14 mouse cellular contexts compared by ENCODE assay signal in genomic region chr3:108406306-108406885, GRCm38 (mm10). TPM values are rescaled to one million over a fixed set of nuclear protein-coding genes. Genes with fewer than 3 reads are reported as not detected.
A peak's percentile ranks its signal among the peaks of the same experiment; 100 is the strongest.
DNase-seq lines count a peak whose midpoint lies in the region; ATAC-seq lines count a peak whose summit lies in the region.
"Had no signal": no experiment of that assay in that cellular context is flagged by ENCODE, and none has a peak within 500 bp of the region (broad histone marks: within the 10 kb centered on the region; RNA-seq: fewer than 3 reads in every experiment).

No protein-coding gene starts in this region.

- peak; percentile 58 for DNase-seq in retina, postnatal 1 day
- DNase-seq in retina, embryonic 14.5 days (ENCODE audit: low spot score): no peak
- DNase-seq in right cerebral cortex, postnatal 25 days: peak; percentile 61
- DNase-seq: adrenal gland, adult 2 months; cerebellum, adult 11 months; gastrocnemius, postnatal 25 days; lung, adult 18-20 months; thymus, postnatal 25 days had no signal

- H3K4me3 ChIP-seq in forebrain, embryonic 12.5 days (replicated peaks): no peak overlapping the region
- H3K4me3 ChIP-seq in hindbrain, embryonic 16.5 days (ENCODE audit: low read length): no peak overlapping the region
- H3K4me3 ChIP-seq in liver, embryonic 12.5 days: no peak overlapping the region
- H3K4me3 ChIP-seq: embryonic facial prominence, embryonic 15.5 days had no signal

- peaks cover 71% of the 10 kb centered on the region for H3K36me3 ChIP-seq in forebrain, embryonic 12.5 days (replicated peaks)
- peaks cover 29% of the 10 kb centered on the region for H3K36me3 ChIP-seq in hindbrain, embryonic 16.5 days (ENCODE audit: control insufficient read depth, insufficient read depth, low read length)
- no peaks in the 10 kb centered on the region for H3K36me3 ChIP-seq in liver, embryonic 12.5 days

- H3K27me3 ChIP-seq in forebrain, embryonic 12.5 days: no peaks in the 10 kb centered on the region
- H3K27me3 ChIP-seq in hindbrain, embryonic 16.5 days (replicated peaks; ENCODE audit: control insufficient read depth, insufficient read depth, low read length): no peaks in the 10 kb centered on the region
- peaks cover 39% of the 10 kb centered on the region for H3K27me3 ChIP-seq in liver, embryonic 12.5 days (replicated peaks)
- H3K27me3 ChIP-seq: embryonic facial prominence, embryonic 15.5 days had no signal

- peak overlapping the region; percentile 46; the same call in 1 of the 2 replicates for H3K9ac ChIP-seq in forebrain, embryonic 12.5 days
- no peak overlapping the region for H3K9ac ChIP-seq in hindbrain, embryonic 16.5 days (ENCODE audit: low read depth, low read length)
- H3K9ac ChIP-seq in liver, embryonic 12.5 days: no peak overlapping the region
- H3K9ac ChIP-seq: embryonic facial prominence, embryonic 15.5 days had no signal

- no peaks in the 10 kb centered on the region for H3K9me3 ChIP-seq in forebrain, embryonic 12.5 days
- H3K9me3 ChIP-seq in hindbrain, embryonic 16.5 days (ENCODE audit: control insufficient read depth, low read length): no peaks in the 10 kb centered on the region
- H3K9me3 ChIP-seq in liver, embryonic 12.5 days (replicated peaks): no peaks in the 10 kb centered on the region
- H3K9me3 ChIP-seq: embryonic facial prominence, embryonic 15.5 days had no signal

- peak overlapping the region; percentile 89 for H3K27ac ChIP-seq in forebrain, embryonic 12.5 days
- peak overlapping the region; percentile 70 for H3K27ac ChIP-seq in hindbrain, embryonic 16.5 days (ENCODE audit: low read depth, low read length)
- H3K27ac ChIP-seq in liver, embryonic 12.5 days: no peak overlapping the region
- H3K27ac ChIP-seq: embryonic facial prominence, embryonic 15.5 days had no signal

- no peak for ATAC-seq in forebrain, embryonic 12.5 days (ENCODE audit: low FRiP score)
- ATAC-seq in hindbrain, embryonic 16.5 days: no peak
- no peak for ATAC-seq in inflammation-experienced regulatory T-cells, adult 6 months
- ATAC-seq in liver, embryonic 12.5 days: no peak

- 83% methylated on average over 24 of the region's 24 CpGs for WGBS in forebrain, embryonic 12.5 days
- WGBS in hindbrain, embryonic 16.5 days: 59% methylated on average over 24 of the region's 24 CpGs
- WGBS in liver, embryonic 12.5 days (ENCODE audit: insufficient replicate concordance): 74% methylated on average over 24 of the region's 24 CpGs

- H3K4me1 ChIP-seq in forebrain, embryonic 12.5 days: peaks cover 73% of the 10 kb centered on the region
- H3K4me1 ChIP-seq in hindbrain, embryonic 16.5 days (ENCODE audit: control insufficient read depth, insufficient read depth, low read depth, low read length): peaks cover 56% of the 10 kb centered on the region
- 0 out of 2 replicates have a peak, but pooled peaks cover 3% of the 10 kb centered on the region for H3K4me1 ChIP-seq in liver, embryonic 12.5 days

- 0 out of 2 replicates have a peak overlapping the region, but pooled peaks have one; percentile 36 for H3K4me2 ChIP-seq in forebrain, embryonic 12.5 days
- H3K4me2 ChIP-seq in hindbrain, embryonic 16.5 days (ENCODE audit: low read length): no peak overlapping the region; the same call in 1 of the 2 replicates
- H3K4me2 ChIP-seq in liver, embryonic 12.5 days: no peak overlapping the region
- H3K4me2 ChIP-seq: embryonic facial prominence, embryonic 15.5 days had no signal

RNA-seq across cellular contexts. Expression of gene Celsr2, which starts 9.0 kb away (rescaled TPM):
- polyA plus RNA-seq in forebrain, embryonic 12.5 days (2016; fragmentation: Nextera tagmentation; extraction: Ambion mirVana): 60.4 and 61.3 TPM in 2 replicates
- polyA plus RNA-seq in hindbrain, embryonic 16.5 days (2015; fragmentation: Nextera tagmentation; extraction: Ambion mirVana): 34.5 and 34.7 TPM in 2 replicates
- polyA plus RNA-seq in inflammation-experienced regulatory T-cells, adult 6 months (2017; shearing (Covaris generic)): under 1 TPM; 0.35 to 0.52 (median 0.37) TPM
- polyA plus RNA-seq in liver, embryonic 12.5 days (2016; fragmentation: Nextera tagmentation; extraction: Ambion mirVana): 0.49 and 0.93 TPM in 2 replicates

RNA-seq across cellular contexts. Expression of gene Psrc1, which starts 22.8 kb away (rescaled TPM):
- 82.6 and 83.1 TPM in 2 replicates for polyA plus RNA-seq in forebrain, embryonic 12.5 days (2016; fragmentation: Nextera tagmentation; extraction: Ambion mirVana)
- 10.8 and 11.1 TPM in 2 replicates for polyA plus RNA-seq in hindbrain, embryonic 16.5 days (2015; fragmentation: Nextera tagmentation; extraction: Ambion mirVana)
- polyA plus RNA-seq in inflammation-experienced regulatory T-cells, adult 6 months (2017; shearing (Covaris generic)): 10 to 100 TPM in 1 of 3 experiments, 1 to 10 TPM in 2; 1.2 to 17.5 (median 4.1) TPM
- polyA plus RNA-seq in liver, embryonic 12.5 days (2016; fragmentation: Nextera tagmentation; extraction: Ambion mirVana): 20.2 and 21.2 TPM in 2 replicates

RNA-seq across cellular contexts. Expression of gene Sars, which starts 38.6 kb away (rescaled TPM):
- polyA plus RNA-seq in forebrain, embryonic 12.5 days (2016; fragmentation: Nextera tagmentation; extraction: Ambion mirVana): 186 and 205 TPM in 2 replicates
- polyA plus RNA-seq in hindbrain, embryonic 16.5 days (2015; fragmentation: Nextera tagmentation; extraction: Ambion mirVana): 216 and 224 TPM in 2 replicates
- 100 to 1,000 TPM; 156 to 182 (median 163) TPM for polyA plus RNA-seq in inflammation-experienced regulatory T-cells, adult 6 months (2017; shearing (Covaris generic))
- polyA plus RNA-seq in liver, embryonic 12.5 days (2016; fragmentation: Nextera tagmentation; extraction: Ambion mirVana): 132 and 134 TPM in 2 replicates

RNA-seq across cellular contexts. Expression of gene Mybphl, which starts 41.7 kb away (rescaled TPM):
- polyA plus RNA-seq in forebrain, embryonic 12.5 days (2016; fragmentation: Nextera tagmentation; extraction: Ambion mirVana): 0.15 and 0.31 TPM in 2 replicates
- polyA plus RNA-seq in hindbrain, embryonic 16.5 days (2015; fragmentation: Nextera tagmentation; extraction: Ambion mirVana): 0.11 TPM in 1 of 2 replicates, not detected in the other
- polyA plus RNA-seq in inflammation-experienced regulatory T-cells, adult 6 months (2017; shearing (Covaris generic)): not detected
- polyA plus RNA-seq in liver, embryonic 12.5 days (2016; fragmentation: Nextera tagmentation; extraction: Ambion mirVana): 0.19 TPM in 1 of 2 replicates, not detected in the other
- polyA plus RNA-seq: adrenal gland, adult 2 months; small intestine, adult 2 months had no signal

Comparison
In these comparisons a context has a peak if more than half of its experiments do, and no peak if none do; other contexts are left out.
1. RNA of gene Celsr2, which starts 9.0 kb away (polyA plus RNA-seq): 60.4 to 61.3 TPM in forebrain, embryonic 12.5 days and 34.5 to 34.7 TPM in hindbrain, embryonic 16.5 days; 0.49 to 0.93 TPM in liver, embryonic 12.5 days and 0.35 to 0.52 TPM in inflammation-experienced regulatory T-cells, adult 6 months; every median in the first group is over 10 times any median in the second.